Mouse (Mus musculus) kidney, postnatal 14 days (tissue): ENCODE measurements around the gene Cxadr.

ENCODE experiments used
- DNase-seq: peaks from one replicate; pipeline ENCODE4 v3.0.0; 2022; ENCODE audit warnings: mixed read lengths

Gene Cxadr

DNA sequence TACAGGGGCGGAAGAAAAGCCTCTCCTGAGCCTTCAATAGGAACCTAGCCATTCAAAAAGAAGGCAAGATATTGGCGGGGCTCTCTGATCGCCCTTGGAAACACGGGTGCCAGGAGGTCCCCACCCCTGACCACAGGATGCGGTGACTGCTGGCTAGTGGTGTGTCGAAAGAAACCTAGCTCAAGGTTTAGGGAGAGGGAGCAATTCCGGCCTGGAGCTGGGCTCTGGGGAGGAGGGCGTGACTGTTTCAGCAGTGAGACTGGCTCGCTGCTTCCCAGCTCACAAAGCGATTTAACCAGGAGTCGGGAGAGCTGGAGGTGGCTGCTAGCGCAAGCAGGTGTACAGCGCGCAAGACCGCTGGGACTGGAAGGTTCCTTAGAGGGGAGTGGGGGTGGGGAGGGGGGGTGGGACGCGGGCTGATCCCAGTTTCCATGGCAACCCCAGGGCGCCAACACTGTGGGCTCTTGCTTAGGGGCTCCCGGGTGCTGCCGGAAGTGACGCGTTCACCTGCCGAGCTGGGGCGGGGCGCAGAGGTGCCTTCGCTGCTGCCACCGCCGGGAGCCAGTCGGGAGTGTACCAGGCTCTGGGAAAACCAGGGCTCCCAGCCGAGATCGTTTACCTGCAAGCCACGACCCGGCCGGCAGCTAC, at the start of gene Cxadr:
Gene Cxadr (plus strand): TSS at position 307 of the 648 bp plus-strand sequence.
- peak; percentile 90 for DNase-seq

DNA sequence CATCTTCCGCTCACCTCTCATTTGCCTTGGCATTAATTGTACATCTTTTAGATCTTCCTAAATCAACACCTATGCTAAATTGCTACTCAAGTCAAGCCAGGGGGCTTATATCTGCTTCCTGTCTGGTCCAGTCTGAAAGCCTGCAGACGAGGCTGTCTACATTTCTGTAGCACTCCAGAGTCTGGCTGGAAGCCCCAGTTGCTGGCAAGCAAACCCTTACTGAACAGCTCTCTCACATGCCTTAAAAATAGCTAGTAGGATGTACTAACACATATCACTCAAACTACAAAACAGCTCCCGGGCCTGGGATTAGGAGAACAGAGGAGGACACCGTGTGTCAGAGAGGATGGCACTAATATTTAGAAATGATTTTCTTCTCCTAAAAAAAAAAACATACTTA, 42.3 kb upstream of the Cxadr start:
- no peak for DNase-seq

DNA sequence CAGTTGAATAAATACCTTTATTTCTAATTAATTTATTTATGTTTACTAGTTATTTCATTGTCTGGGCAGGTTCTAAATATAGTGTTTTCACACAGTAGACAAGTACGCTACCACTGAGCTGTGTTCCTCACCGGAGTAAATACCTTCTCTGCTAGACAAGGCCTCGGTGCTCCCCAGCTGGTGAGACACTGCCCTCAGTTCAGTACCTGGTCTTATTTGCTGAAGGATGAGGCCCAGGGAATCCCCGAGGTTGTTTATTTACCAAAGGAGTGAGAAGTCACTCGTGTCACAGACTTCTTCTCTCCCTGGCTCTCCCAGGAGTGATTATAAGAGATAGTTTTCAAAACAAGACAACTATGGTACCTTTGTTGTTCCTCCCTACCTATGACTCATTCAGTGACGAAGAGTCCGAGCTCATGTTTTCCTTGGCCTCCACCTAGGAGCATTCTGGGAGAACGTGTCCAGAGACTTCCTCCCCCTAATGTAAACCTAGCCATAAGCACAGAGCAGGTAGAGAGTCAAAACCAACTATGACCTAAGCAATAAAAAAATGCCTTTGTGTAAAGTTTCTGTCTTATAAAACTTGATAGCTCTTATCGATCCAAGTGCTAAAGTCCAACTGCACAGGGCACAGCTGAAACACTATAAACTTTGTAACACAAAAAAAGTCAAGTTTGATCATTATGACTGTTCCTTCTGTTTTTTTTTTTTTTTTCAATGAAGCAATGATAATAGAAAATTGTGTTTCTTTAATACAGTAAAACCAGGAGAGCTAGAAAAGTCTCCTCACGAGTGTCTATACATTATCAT, 41.0 kb upstream of the Cxadr start:
- no peak for DNase-seq

DNA sequence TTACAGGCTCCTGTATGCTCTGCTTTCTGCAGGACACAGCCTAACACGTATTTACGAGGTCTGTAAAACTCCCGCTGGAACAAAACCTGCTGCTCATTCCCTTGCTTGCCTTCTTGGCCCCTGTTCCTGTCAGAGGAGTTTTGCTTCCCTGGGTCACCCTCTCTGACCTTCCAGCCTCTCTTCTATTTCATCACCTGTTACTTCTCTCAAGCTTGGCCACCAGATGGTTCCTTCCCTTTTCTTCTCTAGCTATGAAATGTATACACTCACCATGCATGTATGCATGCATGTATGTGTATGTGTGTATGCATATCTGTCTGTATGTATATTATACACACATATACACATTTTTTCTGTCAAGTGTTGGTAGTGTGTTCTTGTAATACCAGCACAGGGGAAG, 39.8 kb upstream of the Cxadr start:
- no peak for DNase-seq

DNA sequence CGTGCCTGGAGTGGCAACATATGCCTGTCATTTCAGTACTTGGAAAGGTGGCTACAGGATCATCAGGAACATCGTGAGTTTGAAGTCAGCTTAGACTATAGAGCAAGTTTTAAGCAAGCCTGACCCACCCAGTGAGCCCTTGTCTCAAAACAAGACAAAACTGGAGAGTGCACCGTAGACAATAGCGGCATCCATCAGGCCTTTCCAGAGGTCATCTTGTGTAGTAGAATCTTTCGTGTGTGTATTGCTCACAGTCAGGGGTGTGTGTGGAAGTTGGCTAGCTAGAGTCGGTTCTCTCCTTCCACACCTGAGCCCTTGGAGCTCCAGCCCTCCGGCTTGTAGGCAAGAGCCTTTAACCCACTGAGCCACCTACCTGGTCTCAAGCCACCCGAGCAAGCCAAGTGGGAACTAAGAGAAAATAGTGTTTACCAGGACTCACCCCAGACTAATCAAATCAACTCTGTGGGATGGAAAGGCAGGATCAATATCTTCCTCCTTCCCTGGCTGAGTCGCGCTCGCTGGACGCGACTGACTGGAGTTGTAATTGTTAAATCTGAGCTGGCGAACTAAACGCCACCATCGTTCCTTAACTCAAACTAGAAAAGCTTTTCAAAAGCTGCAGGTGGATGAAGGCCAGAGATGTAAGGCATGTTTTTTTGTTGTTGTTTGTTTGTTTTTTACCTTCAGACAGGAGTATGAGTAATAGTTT, 36.7 kb upstream of the Cxadr start:
- DNase-seq: peak; percentile 4

DNA sequence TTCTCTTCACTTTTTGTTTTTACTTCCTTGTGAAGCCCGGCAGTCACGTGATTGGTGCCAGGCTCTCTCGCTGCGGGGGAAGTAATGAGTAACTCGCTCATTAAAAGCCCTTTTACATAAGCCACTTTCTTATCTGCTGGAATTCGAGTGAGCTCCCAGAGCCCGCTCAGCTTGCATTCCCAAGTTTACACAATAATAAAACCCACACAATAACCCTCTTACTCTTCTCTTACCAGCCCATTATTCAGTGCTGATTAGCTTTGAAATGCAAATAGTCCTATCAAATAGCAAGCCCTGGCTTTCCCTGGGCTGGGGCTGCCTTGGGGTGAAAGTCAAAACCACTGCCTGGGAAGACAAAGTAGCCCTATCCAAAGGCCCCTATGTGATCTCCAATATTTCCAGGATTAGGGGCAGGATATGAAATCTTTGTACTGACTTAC, 36.1 kb upstream of the Cxadr start:
- peak; percentile 78 for DNase-seq

DNA sequence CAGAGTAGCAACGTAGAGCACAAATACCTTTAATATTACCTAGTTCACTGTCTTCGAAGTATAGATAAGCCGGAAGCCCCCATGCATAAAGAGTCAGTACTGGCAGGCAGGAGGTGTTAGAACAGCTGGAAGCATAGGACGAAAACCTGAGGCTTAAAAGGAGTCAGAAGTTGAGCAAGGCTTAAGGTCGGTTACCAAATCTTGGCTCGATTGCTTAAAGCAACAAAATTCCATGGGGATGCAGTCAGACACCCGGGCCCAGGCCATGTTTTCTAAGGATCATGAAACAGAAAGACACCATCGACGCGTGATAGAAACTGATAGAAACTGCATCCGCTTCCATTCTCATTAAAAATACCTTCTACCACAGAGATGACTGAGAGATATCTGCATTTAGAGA, 35.5 kb upstream of the Cxadr start:
- no peak for DNase-seq

DNA sequence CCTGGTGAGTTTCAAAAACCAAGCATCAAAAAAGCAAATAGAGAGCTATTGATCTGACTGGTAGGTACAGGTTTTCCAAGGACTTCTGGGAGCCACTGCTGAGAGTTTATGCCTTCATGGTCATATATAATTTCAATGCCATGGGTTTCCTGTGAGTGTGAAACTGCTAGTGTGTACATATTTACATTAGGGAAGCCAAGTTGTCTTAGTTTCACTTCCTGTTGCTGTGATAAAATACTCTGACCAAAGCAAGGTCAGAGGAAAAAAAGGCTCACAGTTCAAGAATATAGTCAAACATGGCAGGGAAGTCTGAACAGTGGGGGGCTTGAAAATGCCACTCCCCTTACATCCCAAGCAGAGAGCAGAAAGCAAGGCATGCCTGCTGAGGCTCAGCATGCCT, 33.8 kb upstream of the Cxadr start:
- no peak for DNase-seq

DNA sequence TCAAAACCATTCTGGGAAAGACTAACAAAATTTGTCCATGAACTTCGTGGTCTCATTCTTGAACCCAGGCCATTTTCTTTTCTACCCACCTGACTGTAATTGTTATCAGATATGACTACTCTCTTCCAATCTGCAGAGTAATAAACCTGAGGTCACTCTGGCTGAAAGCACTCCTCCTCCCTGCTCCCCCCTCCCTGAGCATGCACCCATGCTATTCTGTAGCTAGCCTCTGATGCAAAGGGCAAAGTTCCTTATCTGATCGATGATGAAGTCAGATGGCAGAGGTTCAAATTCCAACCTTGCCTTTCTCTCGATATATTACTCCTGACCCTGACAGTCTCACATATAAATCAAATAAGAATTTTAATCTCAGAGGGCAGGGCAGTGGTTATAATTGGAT, 33.1 kb upstream of the Cxadr start:
- no peak for DNase-seq

DNA sequence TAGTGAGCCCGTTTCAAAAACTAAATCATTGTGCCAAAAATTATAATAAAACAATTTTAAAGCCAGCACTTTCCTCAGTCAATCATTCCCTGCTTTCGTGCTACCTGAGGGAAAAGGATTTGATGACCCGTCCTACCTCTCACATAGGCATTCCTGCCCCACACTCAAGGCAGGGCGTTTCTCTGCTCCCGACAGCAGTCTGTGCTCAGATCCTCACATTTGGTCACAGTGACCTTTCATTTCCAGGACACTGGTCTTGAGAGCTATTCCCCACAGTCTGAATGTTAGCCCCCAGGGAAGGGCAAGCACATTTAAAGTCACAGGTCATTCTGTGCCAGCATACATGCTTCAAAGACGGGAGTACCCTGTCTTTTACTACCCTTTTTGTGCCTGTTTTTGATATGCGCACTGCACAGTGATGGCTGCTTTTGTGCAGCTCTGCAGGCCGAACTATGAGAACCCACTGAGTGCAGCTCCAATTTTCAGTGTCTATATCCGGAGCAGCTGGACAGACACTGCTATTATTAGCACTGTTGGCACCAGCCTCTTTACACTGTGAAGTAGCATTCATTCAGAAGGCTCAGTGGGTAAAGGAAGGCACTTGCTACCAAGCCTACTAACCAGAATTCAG, 26.3 kb upstream of the Cxadr start:
- DNase-seq: no peak

DNA sequence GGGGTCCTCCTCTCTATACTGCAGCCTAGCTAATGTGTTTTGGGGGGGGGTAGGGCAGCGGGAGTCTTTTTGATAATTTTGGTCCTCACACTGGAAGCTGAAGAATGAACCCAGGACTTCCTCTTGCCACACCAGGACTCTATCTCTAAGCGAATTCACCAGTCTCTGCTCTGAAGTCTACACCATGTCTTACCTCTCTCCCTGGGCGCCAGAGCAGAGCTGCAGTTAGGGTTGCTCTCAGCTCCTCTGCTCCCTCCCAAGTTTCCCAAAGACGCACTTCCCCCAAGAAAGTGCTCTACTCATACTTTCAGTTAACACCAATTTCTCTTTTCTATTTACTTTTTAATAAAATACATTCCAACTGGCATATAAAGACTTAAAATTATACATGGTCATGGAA, 23.7 kb upstream of the Cxadr start:
- DNase-seq: no peak

DNA sequence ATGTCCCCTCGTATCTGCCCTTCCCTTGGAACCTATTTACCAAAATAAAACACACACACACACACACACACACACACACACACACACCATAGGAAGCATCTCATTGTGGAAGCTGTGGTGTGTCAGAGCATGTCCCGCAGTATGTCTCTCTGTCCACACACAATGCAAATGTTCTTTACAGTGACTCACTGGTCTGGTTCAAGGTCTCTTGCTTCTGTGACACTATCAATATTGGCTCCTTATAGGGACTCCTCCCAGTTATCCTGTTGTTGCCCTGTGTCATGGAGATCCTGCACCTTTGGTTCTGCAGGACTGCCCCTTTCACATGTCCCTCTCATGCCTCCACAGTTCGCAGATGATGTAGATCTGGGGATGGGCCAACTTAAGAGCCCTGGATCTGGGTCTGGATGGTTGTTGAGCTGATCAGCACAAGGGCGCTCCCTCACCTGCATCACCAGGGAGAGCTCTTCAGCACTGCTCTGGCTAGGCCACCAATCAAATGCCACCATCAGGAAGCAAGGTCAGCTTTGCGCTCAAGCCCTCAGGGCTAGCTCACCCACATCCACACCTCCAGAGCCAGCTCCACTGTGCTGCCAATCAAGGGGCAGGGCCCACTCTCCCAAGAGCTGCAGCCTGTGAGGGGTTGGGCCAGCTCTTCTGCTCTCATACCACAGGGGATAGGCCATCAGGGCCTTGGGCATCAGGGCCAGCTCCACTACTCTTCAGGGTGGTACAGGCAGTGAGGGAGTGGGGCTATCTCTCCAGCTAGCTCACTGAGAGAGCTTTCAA, 21.0 kb upstream of the Cxadr start:
- DNase-seq: no peak

DNA sequence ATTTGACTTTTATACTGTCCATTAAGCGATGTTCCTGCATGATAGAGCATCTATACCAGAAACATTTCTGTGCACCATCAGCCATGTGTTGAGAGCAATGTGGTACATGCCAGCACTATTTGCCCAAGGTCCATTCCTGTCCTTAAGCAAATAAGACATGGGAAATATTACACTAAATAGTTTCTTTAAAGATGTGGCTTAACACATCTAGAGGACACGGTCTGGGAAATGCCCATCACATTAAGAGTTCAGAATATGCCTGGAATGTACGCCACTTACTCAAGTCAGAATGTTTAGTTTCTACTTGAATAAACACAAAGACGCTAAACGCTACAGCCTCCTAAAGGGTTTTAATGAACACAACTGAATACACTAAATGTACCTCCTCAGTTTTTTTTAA, 18.1 kb upstream of the Cxadr start:
- no peak for DNase-seq

DNA sequence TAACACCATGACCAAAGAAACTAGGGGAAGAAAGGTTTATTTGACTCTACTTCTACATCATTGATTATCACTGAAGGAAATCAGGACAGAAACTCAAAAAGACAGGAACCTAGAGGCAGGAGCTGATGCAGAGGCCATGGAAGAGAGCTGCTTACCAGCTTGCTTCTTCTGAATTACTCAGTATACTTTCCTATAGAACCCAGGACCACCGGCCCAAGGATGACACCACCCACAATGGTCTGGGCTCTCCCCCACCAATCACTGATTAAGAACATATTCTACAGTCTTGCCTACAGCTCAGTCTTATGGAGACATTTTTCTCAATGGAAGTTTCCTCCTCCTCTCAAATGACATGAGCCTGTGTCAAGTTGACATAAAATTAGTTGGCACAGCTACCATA, 7.2 kb upstream of the Cxadr start:
- no peak for DNase-seq

DNA sequence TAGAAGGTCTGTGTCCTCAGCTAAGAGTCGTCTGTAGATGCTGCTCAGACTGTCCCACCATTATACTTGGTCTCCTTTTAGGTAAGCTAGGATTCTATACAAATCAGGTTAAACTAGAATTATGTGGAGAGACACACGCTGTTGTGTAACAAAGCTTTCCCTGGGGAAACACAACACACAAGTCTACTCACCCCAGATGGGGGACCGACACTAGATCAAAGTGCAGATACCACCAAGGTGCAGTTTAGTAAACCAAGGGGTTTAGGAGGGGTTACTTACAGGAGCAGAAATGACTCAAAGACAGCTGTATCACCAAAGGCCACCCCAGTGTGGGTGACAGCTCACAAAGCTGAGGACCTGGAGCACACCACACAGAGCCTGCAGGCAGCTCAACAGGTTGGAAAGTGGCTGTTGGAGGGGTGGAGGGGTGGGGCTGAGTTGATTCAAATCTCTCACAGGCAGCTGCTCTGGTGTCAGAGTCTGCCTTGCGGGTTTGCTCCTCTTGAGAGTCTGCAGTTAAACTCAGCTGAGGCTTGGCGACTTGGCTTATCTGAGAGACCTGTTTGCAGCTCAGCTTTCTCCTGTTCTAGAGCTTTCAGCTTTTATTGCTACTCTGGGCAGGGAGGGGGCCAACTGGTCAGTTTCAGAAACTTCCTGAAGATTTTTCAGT, 6.5 kb upstream of the Cxadr start:
- DNase-seq: no peak

DNA sequence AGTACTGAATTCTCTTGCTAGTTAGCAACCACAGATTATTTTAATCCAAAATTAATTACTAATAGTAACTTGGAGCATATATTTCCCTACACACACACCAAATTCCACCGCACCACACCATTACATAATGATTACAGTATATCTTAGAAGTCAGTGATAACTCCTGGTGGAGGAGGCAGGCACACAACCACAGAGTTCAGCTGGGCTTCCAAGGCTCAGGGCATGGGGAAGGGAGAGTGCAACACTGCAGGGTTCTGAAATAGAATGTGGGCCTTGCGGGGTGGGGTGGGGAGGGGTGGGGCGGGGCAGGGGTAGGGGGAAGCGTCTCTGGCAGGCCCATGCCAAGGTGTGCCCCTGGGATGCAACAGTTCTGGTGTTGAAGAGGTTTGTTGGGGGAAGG, 5.7 kb upstream of the Cxadr start:
- no peak for DNase-seq

DNA sequence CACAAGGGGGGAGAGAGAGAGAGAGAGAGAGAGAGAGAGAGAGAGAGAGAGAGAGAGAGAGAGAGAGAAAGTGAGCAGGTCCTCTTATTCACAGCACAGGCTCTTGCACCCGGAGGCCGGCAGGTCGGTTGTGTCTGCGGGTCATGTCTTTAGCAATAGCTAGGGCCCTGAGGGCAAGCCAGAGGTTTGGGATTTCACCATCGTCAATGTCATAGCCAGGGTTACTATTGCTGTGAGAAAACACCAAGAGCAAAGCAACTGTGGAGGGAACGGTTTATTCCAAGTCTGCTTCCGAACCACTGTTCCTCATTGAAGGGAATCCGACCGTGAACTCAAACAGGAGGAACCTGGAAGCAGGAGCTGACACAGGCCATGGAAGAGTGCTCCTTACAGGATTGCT, 5.2 kb upstream of the Cxadr start:
- no peak for DNase-seq

DNA sequence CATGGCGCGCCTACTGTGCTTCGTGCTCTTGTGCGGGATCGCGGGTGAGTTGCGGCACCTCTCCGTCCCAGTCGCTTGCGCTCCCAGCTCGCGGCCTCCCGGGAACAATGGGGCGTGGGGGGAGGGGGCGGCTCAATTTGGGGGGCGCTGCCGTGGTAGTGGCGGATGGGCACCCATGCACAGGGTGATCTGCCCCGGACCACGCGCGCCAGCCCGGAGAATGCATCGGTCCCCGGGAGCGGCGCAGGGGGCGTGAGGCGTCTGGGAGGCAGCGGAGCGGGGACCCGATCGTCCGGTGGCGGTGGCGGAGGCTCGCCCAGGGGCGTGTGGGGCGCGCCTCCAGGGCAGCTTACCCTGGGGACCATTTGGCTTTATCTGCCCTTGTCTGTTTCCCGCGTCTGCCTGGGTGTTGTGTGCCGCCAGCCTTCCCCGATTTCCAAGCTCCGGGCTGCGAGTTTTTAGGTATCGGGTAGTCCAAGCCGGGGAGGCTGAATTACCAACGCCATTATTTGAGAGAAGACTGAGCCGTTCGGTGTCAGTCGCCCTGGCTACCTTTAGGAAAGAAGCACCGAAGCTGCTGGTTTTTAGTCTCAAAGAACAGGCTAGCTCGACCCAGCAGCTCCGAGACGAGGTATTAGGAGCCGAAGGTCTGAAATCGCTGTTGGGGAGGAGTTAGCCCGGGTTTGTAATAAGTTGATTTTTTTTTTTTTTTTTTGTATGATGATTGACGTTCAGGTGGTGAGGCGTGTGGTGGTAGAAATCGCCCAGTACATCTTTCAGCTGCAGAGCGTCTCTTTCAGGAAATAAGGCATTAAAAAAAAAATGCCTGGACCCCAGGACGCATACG, 765 bp downstream of the Cxadr start:
- peak; percentile 38 for DNase-seq

DNA sequence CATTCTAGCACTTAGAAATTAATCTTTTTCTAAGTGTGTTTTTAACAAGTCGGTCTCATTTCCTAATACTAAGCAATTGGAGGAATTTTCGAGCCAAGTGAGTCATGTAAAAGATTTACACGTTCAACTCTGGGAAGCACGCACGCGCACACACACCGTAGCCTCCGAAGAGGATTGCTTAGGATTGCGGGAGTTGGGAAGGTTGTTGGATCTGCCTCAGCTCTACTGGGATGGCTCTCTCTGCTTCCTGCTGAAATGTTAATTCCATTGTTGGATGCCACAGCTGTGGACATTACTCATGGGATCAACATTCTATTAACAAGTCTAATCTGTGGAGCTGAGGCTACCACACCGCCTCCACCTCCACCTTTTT, 1.4 kb downstream of the Cxadr start:
- DNase-seq: peak; percentile 26

DNA sequence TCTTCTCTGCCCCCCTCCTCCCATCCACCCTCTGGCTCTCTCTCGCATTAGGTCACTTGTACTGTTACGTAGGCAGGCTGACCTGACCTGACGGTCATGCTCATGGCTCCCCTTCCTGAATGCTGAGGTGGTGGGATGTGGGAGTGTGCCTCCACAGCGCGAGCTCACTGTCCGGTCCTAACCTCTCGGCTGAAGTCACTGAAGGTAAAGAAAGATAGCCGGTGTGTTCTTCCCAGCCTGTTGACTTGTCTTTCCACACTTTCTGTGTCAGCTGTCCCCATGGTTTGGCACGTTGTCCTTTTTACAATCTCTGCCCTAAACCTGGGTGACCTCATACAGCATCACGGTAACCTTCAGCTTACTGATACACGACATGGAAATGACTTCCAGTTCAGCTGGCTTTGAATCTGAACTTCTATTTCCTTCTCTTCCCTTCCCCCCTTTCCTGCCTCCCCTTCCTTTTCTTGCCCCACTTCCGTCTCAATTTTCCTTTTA, 4.4 kb downstream of the Cxadr start:
- DNase-seq: no peak

DNA sequence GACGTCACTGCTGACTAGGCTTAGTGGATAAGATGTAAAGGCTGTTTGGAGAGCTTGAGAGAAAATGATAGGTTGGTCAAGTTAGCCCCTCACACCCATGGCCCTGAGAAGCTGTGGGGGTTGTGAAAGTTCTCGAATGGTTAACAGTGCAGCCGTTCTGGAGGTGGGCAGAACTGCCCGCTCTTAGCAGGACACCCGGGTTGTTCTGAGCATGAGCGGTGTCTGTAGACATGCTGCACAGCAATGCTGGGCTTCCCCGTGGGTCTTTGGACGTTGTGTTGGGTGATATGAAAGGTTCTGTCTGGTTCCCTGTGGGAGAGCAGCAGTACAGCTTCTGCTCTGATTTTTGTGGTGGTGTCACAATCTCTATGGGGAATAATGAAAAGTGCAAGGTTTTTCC, 5.3 kb downstream of the Cxadr start:
- DNase-seq: no peak
